Mouse (Mus musculus) kidney, postnatal 4 days (tissue): ENCODE data around the gene Gpatch11.

Source experiments
- DNase-seq, 2 experiments: peaks; one replicate each; pipeline ENCODE4 v3.0.0; 2021; ENCODE audit warnings: mixed read lengths in 2 of 2

Gpatch11 gene

DNA sequence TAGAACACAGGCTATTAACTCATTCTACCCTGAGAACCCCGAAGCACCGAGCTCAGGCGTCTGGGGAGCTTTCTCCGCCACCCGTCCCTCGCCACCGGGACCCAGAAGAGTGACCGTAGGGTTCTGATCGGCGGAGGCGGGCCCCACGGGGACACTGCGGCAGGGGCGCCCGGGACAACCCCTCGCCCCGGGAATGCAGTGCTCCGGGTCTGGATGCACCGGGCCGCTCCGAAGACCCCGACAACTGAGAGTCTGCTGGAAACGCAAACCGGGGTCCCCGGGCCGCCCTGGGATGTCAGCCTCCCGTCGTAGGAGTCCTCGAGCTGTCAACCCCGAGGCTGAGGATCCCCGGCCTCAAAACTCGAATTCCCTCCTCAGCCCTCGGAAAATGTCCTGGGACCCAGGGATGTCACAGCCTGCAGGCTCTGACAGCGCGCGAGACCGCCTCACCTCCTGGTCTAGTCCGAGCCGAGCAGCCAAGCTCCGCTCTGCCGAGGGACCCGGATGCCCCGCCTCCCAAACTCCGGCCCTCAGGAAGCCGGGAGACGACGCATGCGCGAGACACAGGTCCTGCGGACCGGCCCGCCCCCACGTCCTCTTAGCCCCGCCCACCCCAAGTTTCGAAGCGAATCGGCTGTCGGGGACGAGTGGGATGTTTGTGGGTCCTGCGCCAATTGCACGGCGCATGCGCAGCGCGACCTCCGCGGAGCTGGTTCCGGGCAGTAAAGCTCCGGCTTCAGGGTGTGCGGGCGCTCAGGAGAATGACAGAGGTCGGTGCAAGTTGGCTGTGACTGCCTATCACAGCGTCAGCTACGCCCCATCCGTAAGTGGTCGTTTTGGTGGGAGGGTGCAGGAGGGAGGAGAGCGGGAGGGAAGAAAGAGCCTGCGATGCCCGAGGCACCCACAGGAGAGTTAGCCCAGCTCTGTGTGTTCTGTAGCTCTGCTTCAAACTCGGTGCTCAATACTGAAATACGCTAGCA lies at the start of gene Gpatch11, which contains the start of gene Heatr5b:
TSS of gene Gpatch11 (plus strand) at position 712 of the 980 bp plus-strand sequence.
TSS of gene Heatr5b (minus strand) at position 509 of the 980 bp plus-strand sequence.
- DNase-seq: peak; percentile 100

DNA sequence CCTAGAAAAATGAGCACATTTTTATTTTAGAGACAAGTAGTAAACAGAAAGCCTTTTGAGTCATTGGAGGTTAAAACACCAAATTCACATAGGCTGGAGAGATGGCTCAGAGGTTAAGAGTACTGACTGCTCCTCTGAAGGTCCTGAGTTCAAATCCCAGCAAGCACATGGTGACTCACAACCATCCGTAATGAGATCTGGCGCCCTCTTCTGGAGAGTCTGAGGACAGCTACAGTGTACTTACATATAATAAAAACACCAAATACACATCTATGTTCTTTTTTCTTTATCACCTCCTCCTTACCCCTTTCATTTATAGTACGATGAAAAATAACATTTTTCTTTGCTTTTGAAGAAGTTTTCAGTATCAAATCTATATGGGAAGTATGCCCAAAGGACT lies 47.1 kb upstream of the Gpatch11 start:
- peak in 1 of 2 experiments; percentile 4 for DNase-seq

DNA sequence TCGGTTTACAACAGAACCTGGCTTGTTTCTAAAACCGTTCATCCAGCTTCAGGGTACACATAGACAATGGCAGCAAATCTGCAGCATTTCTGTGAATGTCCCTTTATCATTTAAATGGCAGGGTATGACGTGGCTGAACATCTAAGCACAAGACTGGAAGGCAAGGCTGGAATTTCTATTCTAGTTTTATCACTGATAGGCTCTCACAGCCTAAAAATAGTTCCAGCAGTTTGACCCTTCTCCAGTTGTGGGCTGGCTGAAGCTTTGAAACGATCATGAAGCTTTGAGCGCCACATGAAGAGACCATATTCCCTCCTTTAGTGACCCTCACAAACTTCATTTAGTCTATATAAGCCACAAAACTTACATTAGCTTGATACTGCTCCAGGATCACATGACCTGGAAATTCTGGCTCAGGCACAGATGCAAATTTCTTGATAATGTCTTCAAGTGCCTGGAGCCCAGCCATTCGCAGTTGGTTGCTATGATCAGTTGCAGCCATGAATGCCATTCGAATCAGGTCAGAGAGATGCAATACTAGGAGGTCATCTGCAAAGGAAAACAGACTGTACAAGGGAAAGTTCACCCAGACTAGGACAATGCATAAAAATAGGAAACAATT lies 44.2 kb upstream of the Gpatch11 start:
- DNase-seq: peak in 1 of 2 experiments; percentile 5

DNA sequence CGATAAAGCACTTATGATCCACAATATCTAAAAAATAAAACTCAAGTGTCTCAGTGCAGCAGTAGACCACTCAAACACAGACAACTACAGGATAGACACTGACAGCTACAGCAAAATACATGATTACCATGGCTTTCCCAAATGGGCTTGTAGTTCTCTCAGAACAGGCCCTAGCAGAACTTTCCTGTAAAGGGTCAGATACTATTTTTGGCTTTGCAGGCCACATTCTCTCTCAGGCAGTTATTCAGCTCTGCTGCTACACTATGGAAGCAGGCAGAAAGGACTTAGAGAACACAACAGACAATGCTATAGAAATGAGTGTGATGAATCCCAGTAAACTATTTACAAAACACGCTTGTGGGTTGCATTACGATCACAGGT lies 43.7 kb upstream of the Gpatch11 start:
- no peak for DNase-seq

DNA sequence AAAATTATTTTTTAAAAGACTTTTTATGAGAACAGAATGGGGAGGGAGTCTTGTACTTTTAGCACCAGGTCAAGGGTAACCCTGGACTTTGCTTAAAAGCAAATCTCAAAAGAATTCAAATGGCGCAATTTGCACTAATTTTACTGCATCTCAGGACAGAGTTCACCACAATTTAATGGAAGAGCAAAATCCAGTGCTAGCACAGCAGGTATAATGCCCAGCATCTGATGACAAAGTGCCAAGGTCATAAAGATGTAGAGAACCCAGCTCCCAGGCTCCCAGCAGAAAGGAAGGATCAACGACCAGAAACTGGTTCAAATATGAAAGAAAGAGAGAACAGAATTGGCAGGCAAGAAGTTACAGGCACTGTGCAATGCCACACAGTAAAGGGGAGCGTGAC lies 43.2 kb upstream of the Gpatch11 start:
- DNase-seq: no peak

DNA sequence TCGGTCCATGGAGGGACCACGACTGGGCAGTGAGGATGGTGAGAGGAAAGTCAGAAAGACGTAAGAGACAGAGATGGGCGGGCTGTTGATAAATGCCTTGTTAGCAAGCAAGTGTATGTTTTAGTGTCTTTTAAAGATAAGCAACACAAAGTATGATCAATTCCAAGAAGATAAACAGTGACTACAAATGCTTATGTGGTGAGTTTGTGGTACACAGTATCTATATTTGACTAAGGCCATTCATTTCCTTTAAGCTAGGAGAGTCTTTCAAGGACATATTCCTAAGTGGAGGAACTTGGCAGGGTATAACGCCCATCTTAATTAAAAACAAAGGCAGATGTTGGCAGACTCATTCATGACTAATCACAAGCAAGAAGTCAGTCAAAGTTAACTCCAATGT lies 41.0 kb upstream of the Gpatch11 start:
- no peak for DNase-seq

DNA sequence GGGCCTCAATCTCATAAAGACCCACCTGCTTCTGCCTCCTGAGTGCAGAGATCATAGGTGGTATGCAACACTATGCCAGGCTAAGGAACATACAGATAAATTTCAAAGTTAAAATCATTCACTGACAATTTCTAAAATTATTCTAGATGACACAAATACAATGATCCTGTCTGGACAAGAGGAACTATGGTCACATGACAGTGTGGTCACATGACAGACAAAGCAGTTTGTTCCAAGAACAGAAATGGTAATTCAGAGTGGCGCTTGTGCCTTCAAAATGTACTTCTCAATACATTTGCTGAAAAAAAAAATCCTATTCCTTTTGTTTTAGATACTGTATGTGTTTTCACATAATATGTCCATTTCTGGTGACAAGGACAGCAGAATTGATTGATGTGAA lies 38.1 kb upstream of the Gpatch11 start:
- no peak for DNase-seq

DNA sequence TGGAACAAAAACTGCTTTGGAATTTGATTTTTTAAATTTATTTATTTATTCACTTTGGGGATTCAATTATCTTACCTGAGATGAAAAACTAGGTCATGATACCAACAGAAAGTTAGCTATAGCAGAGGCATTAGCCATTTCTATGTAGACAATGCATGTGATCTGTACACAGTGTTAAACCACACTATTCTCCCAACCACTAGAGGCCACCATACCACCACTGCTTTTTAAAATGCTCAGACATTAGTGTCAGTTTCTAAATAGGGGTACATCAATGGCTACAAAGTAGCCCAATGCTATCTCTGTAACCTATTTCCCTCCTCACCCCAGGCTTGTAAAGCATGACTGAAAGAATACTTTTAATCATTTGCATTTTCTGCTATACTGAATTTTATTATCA lies 26.3 kb upstream of the Gpatch11 start:
- no peak for DNase-seq

DNA sequence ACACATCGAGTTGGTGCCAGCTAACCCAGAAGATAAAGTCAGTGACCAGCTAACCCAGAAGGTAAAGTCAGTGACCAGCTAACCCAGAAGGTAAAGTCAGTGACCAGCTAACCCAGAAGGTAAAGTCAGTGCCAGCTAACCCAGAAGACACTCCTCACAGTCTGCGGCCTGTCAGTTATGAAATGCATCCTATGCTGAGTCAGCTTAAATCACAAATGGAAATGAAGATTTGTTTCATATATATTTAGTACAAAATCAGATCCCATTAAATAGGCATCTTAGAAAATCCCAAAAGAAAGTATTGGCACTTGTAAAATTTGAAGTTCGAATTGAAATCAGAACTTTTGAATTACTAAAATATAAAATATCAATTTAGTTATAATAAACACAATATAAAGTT lies 25.8 kb upstream of the Gpatch11 start:
- DNase-seq: no peak

DNA sequence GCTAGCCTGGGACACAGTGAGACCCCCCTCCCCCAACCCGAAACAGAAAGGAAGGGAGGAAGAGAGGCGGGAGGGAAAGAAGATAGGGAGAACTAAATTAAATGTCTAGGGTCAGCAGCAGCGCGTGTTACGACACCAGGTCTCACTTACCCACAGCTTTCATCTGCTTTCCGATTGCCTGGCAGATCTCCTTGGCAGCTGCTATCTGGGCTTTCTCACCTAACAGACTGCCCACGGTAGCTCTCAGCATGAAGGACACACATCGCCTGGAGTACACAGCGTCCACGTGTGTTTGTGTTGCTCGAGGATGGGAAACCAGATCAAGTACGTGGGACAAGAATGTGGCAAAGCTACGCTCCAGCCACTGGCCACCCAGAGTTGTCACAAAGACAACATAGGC lies 11.0 kb upstream of the Gpatch11 start:
- no peak for DNase-seq

DNA sequence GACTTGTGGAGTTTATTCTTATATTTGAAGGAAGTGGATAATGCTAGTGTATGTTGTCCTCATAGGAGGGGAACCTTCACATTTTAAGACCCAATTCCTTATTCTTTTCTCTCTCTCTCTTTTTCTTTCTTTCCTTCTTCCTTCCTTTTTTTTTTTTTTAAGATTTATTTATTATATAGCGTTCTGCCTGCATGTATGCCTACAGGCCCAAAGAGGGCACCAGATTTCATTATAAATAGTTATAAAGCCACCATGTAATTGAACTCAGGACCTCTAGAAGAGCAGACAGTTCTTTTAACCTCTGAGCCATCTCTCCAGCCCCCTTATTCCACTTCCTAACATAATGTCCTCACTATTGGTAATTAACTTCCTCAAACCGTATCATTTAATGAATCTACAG lies 689 bp downstream of the Gpatch11 start:
- DNase-seq: no peak

DNA sequence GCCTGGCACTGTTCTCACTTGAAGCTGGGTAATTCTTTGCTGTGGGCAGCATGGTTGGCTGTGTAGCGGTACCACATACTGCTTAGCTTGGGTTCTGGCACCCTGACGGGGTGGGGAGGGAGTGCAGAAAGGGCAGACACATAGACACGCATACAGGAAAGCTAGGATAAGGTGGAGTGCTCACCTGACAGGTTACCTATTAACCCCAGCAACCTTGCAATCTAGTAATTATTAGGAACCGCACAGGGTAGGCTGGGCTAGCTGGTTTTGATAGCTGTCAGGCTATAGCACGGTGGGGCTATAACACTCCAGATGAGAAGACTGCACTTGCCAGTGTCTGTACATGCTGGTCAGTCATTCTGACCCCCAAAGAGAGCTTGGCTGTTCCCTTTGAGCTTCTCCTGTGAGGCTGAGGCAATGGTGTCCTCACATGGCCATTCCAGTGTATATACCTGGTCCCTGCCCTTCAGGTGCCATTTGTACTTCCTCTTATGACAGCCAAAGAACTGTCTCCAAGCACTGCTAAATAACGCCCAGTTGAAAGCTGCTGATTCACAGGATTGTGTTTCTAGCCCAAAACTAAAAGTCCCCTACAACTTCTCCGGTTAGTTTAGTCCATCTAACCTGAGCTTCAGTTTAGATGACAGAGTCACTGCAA lies 7.0 kb downstream of the Gpatch11 start:
- no peak for DNase-seq

DNA sequence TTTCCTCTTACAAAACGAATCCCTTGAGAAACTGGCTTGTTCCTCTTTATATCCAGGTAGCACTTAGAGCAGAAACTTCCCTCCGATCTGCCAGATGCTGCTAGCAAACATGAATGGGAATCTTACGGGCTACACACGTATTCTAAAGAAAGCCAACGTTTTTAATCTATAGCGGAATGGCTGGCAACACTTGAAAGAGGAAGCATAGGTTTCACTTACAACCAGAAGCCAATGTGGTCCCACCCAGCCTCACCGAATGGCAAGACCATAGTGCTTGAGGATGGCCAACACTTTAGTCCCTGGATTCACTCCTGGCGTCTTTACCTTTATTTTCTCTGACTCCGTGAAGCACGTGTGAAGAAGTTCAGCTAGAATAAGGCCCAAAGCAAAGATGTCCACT lies 20.9 kb downstream of the Gpatch11 start:
- no peak for DNase-seq

DNA sequence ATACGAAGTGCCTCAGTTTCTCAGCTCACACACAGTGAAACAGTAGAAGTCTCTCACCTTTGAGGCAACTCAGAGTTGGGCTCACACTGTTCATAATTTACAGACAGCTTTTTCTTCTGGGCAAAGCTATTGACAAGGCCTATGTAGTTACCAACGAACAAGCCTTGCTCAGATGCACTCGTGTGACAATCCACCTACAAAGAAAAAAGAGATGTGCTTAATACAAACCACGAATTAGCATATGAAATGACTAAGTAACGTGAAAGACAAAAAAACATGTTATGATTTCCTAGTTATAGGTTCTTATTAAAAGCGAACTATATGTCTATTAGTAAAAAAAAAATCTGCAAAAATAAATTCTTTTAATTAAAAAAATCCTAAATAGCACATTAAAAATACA lies 38.5 kb downstream of the Gpatch11 start:
- DNase-seq: no peak

DNA sequence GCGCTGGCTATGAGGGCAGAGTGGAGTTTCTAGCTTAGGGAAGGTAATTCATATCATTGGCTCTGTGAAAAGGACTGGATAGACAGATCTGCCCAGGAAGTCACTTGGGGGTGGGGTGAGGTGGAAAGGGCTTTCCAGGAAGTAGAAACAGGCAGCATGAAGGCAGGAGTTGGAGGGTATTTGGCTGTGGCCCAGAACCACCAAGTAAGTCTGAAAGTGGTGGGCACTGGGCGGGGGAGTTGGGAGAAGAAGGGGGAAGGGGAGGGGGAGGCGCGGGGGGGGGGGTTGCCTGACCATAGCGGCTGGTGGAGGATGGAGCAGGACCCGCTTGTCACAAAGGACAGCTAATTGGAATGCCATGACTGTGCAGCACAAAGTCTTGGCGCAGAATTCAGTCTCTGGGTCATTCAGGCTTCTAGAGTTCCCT lies 46.5 kb downstream of the Gpatch11 start:
- peak; percentile 38 to 59 for DNase-seq

DNA sequence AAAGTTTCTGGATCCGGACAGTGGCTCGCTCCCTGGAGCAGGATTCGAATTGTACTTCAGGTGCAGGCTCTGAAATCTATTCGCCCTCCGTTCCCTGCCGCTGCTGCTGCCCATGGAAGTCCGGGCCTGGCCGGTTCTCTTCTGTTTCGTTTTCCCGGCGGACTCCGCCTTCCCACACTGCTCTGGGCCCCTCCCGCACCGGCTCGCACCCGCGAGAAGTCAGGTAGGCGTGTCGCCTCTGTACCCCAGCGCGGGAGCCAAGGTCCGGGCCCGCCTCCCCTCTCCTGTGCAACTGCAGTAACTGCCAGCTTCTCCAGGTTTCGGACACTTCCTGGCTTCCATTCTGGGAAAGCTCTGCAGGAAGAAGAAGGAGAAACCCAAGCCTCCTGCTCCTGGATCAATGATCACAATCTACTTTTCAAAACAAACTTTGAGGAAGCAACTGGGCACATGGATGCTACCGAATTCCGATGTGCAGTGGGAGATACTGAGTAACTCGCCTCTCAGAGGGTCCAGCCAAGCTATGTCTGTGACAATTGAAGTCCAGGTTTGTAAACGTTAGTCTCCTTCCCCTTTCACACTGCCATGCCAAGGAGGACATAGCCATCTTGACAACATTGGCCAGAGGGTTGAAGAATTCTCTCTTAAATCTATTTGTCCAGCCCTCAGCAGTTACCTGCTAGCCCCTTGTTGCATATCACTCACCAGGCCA lies 47.2 kb downstream of the Gpatch11 start, which contains the start of gene Eif2ak2:
TSS of gene Eif2ak2 (minus strand) at position 173 of the 712 bp plus-strand sequence.
- DNase-seq: peak; percentile 88 to 95

DNA sequence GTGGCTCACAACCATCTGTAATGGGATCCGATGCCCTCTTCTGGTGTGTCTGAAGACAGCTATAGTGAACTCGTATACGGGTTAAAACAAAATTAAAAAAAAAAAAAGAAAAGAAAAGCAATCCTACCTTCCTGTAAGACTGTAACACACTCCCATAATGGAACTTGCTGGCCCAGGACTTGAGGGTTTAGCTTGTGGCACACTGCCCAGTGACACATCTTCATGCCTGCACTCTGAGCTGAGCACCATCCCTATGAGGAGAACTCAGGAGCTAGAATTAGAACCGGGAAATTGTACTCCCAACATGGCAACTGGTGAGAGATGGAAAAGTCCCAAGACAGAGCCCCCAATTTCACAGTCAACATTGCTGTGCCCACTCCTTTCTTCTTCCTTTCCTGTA lies 47.9 kb downstream of the Gpatch11 start:
- no peak for DNase-seq

DNA sequence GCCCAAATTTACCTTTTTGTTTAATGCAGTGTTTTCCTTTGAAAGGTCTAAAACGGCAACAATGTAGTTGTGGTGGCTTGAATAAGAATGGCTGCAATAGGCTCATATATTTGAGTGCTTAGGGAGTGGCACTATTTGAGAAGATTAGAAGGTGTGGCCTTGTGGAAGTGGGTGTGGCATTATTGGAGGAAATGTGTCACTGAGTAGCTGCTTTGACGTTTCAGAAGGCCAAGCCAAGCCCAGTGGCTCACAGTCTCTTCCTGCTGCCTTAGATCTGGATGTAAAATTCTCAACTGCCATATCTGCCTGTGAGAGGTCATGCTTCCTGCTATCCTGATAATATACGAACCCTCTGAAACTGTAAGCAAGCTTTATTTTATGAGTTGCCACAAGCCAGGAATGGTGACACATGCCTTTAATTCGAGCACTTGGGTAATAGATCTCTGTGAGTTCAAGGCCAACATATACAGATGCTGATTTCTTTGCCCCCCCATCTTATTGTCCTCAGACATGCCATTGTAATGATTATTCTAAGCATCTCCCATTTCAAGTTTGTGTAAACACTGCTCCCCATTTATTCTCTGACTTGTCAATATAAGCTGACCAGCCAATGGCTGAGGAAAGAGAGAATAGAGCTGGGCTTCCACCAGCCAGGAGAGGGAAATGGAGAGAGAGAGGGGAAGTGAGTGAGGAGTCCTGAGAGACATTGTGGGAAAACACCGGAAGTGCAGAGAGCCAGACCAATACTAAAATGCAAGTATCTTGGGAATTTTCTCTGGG lies 50.1 kb downstream of the Gpatch11 start:
- no peak for DNase-seq

DNA sequence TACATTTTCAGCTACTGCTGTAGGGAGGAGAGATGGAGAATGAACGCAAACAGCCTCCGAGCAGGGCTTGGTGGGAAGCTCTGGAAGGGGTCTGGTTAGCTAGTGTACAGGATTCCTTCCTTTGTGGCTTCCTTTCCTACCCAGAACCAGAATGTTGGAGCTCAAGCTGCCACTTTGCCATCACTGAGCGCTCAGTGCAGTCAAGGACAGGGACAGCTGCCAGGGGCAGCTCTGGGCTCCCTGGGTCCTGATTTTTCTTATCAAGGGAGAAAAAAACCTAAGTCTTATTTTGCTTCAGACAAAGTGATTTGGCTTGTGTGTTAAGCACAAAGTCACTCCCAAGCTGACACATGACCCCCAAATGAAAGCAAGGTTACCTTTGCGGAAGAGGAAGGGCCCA lies 53.2 kb downstream of the Gpatch11 start:
- DNase-seq: no peak

DNA sequence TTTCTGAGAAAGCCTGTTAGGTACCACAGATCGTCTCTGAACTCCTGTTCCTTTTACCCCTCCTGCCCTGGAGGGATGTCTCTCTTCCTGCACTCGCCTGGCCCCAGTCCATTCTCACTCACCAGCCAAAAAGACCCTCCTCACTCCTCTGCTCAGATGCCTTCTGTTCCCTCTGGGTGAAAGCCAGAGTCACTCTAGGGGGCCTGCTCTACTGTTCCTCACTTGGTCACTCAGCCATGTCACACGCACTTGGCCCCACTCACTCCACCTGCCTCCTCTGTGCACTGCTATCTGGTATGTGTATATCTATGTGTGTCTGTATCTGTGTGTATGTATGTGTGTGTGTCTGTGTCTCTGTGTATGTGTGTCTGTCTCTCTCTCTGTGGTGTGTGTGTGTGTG lies 53.8 kb downstream of the Gpatch11 start:
- no peak for DNase-seq

DNA sequence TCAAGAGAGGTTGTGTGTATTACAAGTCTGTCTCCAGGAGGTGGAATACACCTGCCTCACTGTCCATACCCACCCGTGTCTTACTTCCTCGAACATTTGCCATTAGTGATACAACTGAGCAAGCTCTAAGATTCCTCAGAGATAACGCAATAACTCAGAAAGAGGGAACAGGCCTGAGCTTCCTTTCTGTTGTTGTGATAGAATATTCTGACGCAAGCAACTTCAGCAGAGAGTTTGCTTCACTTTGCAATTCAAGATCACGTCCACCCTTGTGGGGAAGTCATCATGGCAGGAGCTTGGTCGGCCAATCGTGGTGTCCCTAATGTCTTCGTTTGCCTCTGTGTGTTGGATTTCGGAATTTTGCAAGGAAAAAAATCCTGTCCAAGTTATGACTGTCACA lies 55.7 kb downstream of the Gpatch11 start:
- no peak for DNase-seq

DNA sequence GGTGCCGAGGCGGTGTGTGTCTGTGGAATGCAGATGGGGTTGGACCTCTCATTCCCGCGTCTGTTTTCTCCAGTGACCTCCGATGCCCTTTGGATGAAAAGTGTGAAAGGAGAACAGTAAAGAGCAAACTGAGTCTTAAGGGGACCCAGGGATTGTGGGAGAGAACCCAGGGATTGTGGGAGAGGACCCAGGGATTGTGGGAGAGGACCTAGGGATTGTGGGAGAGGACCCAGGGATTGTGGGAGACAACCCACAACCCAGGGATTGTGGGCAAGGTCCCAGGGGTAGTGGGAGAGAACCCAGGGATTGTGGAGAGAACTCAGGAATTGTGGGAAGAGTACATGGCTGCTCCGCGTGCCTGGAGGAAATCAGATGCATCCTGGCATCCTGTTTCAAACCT lies 59.6 kb downstream of the Gpatch11 start:
- DNase-seq: no peak
